Mouse (Mus musculus): ENCODE measurements at regions not wholly inside any gene's neighbourhood (a gene's known extent, or its start where the extent isn't known, plus 50 kb on each side); places are given as distances from the start of the nearest gene placed in this dataset.

GRCm38 (mm10) chr8:26635701-26636100, 341.4 kb upstream of the Zfp703 start:
- TF ChIP-seq CTCF (IDR thresholded peaks at IDR 0.05; ENCODE audit: low read depth, low read length) (no peak), POLR2A (IDR thresholded peaks at IDR 0.05; ENCODE audit: borderline replicate concordance, low read depth, low read length) (no peak)
